Mouse (Mus musculus): ENCODE results near the gene Pdzd2. TPM values are rescaled to one million over a fixed set of nuclear protein-coding genes. Genes with fewer than 3 reads are reported as not detected.
A peak's percentile ranks its signal among the peaks of the same experiment; 100 is the strongest.

Pdzd2 gene
- polyA plus RNA-seq, 1 experiment from 2014 or later, result 18.7 TPM

GRCm38 (mm10) chr15:12592628-12593027, 147.1 kb downstream of the Pdzd2 start:
- H3K4me3 ChIP-seq, result no peak overlapping the region
- 46% methylated on average over 3 of the region's 3 CpGs for WGBS
- ATAC-seq (replicated peaks; ENCODE audit: insufficient number of reproducible peaks, insufficient read depth, low FRiP score, low read depth), result no peak

GRCm38 (mm10) chr15:12588661-12589060, 151.1 kb downstream of the Pdzd2 start:
- peaks cover 4% of the 10 kb centered on the region; the same call in 1 of the 2 replicates for H3K36me3 ChIP-seq
- H3K27ac ChIP-seq, result peak overlapping the region; percentile 55
- no peak overlapping the region for H3K9ac ChIP-seq
- peaks cover 10% of the 10 kb centered on the region for H3K4me1 ChIP-seq (replicated peaks)
- H3K4me3 ChIP-seq, result no peak overlapping the region
- H3K27me3 ChIP-seq, result no peaks in the 10 kb centered on the region
- ATAC-seq (replicated peaks; ENCODE audit: insufficient number of reproducible peaks, insufficient read depth, low FRiP score, low read depth), result no peak
- no peaks in the 10 kb centered on the region for H3K9me3 ChIP-seq (replicated peaks)
- H3K4me2 ChIP-seq, result no peak overlapping the region
- WGBS, result 56% methylated on average over 3 of the region's 3 CpGs

More at GRCm38 (mm10) chr15:12592628-12593027, 147.1 kb downstream of the Pdzd2 start:
- H3K4me1 ChIP-seq (replicated peaks), result peaks cover 10% of the 10 kb centered on the region
- H3K4me2 ChIP-seq, result no peak overlapping the region
- H3K27ac ChIP-seq, result no peak overlapping the region
- H3K27me3 ChIP-seq, result no peaks in the 10 kb centered on the region
- no peak overlapping the region for H3K9ac ChIP-seq
- H3K9me3 ChIP-seq (replicated peaks), result no peaks in the 10 kb centered on the region
- H3K36me3 ChIP-seq, result peaks cover 4% of the 10 kb centered on the region; the same call in 1 of the 2 replicates

GRCm38 (mm10) chr15:12586852-12587424, 152.8 kb downstream of the Pdzd2 start:
- ATAC-seq (replicated peaks; ENCODE audit: insufficient number of reproducible peaks, insufficient read depth, low FRiP score, low read depth), result no peak
- peaks cover 3% of the 10 kb centered on the region; the same call in 1 of the 2 replicates for H3K36me3 ChIP-seq
- 72% methylated on average over 4 of the region's 4 CpGs for WGBS

GRCm38 (mm10) chr15:12586154-12586553, 153.6 kb downstream of the Pdzd2 start:
- H3K27me3 ChIP-seq, result no peaks in the 10 kb centered on the region
- H3K4me2 ChIP-seq, result no peak overlapping the region
- no peak overlapping the region for H3K9ac ChIP-seq
- WGBS, result under 1% methylated on average over 5 of the region's 5 CpGs
- no peaks in the 10 kb centered on the region; the same call in 1 of the 2 replicates for H3K36me3 ChIP-seq
- H3K27ac ChIP-seq, result no peak overlapping the region
- H3K9me3 ChIP-seq (replicated peaks), result no peaks in the 10 kb centered on the region
- peaks cover 10% of the 10 kb centered on the region for H3K4me1 ChIP-seq (replicated peaks)
- ATAC-seq (replicated peaks; ENCODE audit: insufficient number of reproducible peaks, insufficient read depth, low FRiP score, low read depth), result peak; percentile 83
- H3K4me3 ChIP-seq, result no peak overlapping the region

More at GRCm38 (mm10) chr15:12586852-12587424, 152.8 kb downstream of the Pdzd2 start:
- no peak overlapping the region for H3K4me3 ChIP-seq
- H3K27ac ChIP-seq, result no peak overlapping the region
- no peak overlapping the region for H3K4me2 ChIP-seq
- H3K9me3 ChIP-seq (replicated peaks), result no peaks in the 10 kb centered on the region
- H3K9ac ChIP-seq, result no peak overlapping the region
- no peaks in the 10 kb centered on the region for H3K27me3 ChIP-seq
- H3K4me1 ChIP-seq (replicated peaks), result peaks cover 10% of the 10 kb centered on the region

GRCm38 (mm10) chr15:12583051-12583450, 156.7 kb downstream of the Pdzd2 start:
- WGBS, result 84% methylated on average over 3 of the region's 3 CpGs
- Histone ChIP-seq H3K4me2 (no peak overlapping the region), H3K27ac (no peak overlapping the region)

GRCm38 (mm10) chr15:12582471-12582870, 157.3 kb downstream of the Pdzd2 start:
- ATAC-seq (replicated peaks; ENCODE audit: insufficient number of reproducible peaks, insufficient read depth, low FRiP score, low read depth), result no peak
- Histone ChIP-seq H3K27me3 (no peaks in the 10 kb centered on the region), H3K9ac (no peak overlapping the region), H3K4me3 (no peak overlapping the region), H3K4me2 (no peak overlapping the region), H3K4me1 (replicated peaks) (peaks cover under 1% of the 10 kb centered on the region), H3K27ac (no peak overlapping the region), H3K9me3 (replicated peaks) (no peaks in the 10 kb centered on the region), H3K36me3 (no peaks in the 10 kb centered on the region)

More at GRCm38 (mm10) chr15:12583051-12583450, 156.7 kb downstream of the Pdzd2 start:
- H3K27me3 ChIP-seq, result no peaks in the 10 kb centered on the region
- ATAC-seq (replicated peaks; ENCODE audit: insufficient number of reproducible peaks, insufficient read depth, low FRiP score, low read depth), result no peak
- H3K4me1 ChIP-seq (replicated peaks), result no peaks in the 10 kb centered on the region
- H3K4me3 ChIP-seq, result no peak overlapping the region
- H3K36me3 ChIP-seq, result no peaks in the 10 kb centered on the region
- H3K9me3 ChIP-seq (replicated peaks), result no peaks in the 10 kb centered on the region
- H3K9ac ChIP-seq, result no peak overlapping the region

GRCm38 (mm10) chr15:12579196-12579595, 160.5 kb downstream of the Pdzd2 start:
- Histone ChIP-seq H3K4me2 (no peak overlapping the region), H3K27ac (no peak overlapping the region), H3K9me3 (replicated peaks) (no peaks in the 10 kb centered on the region), H3K4me1 (replicated peaks) (peaks cover 3% of the 10 kb centered on the region), H3K9ac (no peak overlapping the region), H3K4me3 (no peak overlapping the region), H3K36me3 (no peaks in the 10 kb centered on the region), H3K27me3 (no peaks in the 10 kb centered on the region)
- ATAC-seq (replicated peaks; ENCODE audit: insufficient number of reproducible peaks, insufficient read depth, low FRiP score, low read depth), result no peak; the same call in 1 of the 2 replicates
- WGBS, result 59% methylated on average over 6 of the region's 6 CpGs

- Histone ChIP-seq H3K36me3 (no peaks in the 10 kb centered on the region), H3K4me2 (no peak overlapping the region), H3K27ac (no peak overlapping the region), H3K9ac (no peak overlapping the region), H3K9me3 (replicated peaks) (no peaks in the 10 kb centered on the region), H3K27me3 (no peaks in the 10 kb centered on the region), H3K4me1 (replicated peaks) (peaks cover 3% of the 10 kb centered on the region), H3K4me3 (no peak overlapping the region)
- ATAC-seq (replicated peaks; ENCODE audit: insufficient number of reproducible peaks, insufficient read depth, low FRiP score, low read depth), result 0 out of 2 replicates have a peak, but pooled peaks have one; percentile 24
- 47% methylated on average over 5 of the region's 5 CpGs for WGBS
Measured at GRCm38 (mm10) chr15:12578276-12578675, 161.4 kb downstream of the Pdzd2 start.

- H3K36me3 ChIP-seq, result no peaks in the 10 kb centered on the region
- no peak for ATAC-seq (replicated peaks; ENCODE audit: insufficient number of reproducible peaks, insufficient read depth, low FRiP score, low read depth)
- H3K27me3 ChIP-seq, result no peaks in the 10 kb centered on the region
- peak overlapping the region; percentile 43; the same call in 1 of the 2 replicates for H3K27ac ChIP-seq
- peaks cover 3% of the 10 kb centered on the region for H3K4me1 ChIP-seq (replicated peaks)
- no peak overlapping the region for H3K4me2 ChIP-seq
- WGBS, result 64% methylated on average over 6 of the region's 6 CpGs
- no peak overlapping the region for H3K4me3 ChIP-seq
- no peak overlapping the region for H3K9ac ChIP-seq
- H3K9me3 ChIP-seq (replicated peaks), result no peaks in the 10 kb centered on the region
Measured at GRCm38 (mm10) chr15:12577715-12578114, 162.0 kb downstream of the Pdzd2 start.

- H3K4me2 ChIP-seq, result peak overlapping the region; percentile 36
- no peaks in the 10 kb centered on the region for H3K9me3 ChIP-seq (replicated peaks)
- 26% methylated on average over 11 of the region's 11 CpGs for WGBS
- H3K4me3 ChIP-seq, result no peak overlapping the region
- H3K4me1 ChIP-seq (replicated peaks), result peaks cover 3% of the 10 kb centered on the region
- ATAC-seq (replicated peaks; ENCODE audit: insufficient number of reproducible peaks, insufficient read depth, low FRiP score, low read depth), result 0 out of 2 replicates have a peak, but pooled peaks have one; percentile 36
- H3K27ac ChIP-seq, result peak overlapping the region; percentile 43; the same call in 1 of the 2 replicates
- no peaks in the 10 kb centered on the region for H3K27me3 ChIP-seq
- no peak overlapping the region for H3K9ac ChIP-seq
- H3K36me3 ChIP-seq, result no peaks in the 10 kb centered on the region
Measured at GRCm38 (mm10) chr15:12577054-12577696, 162.5 kb downstream of the Pdzd2 start.

- no peak for ATAC-seq (replicated peaks; ENCODE audit: insufficient number of reproducible peaks, insufficient read depth, low FRiP score, low read depth)
- no peak overlapping the region for H3K4me2 ChIP-seq
- H3K4me3 ChIP-seq, result no peak overlapping the region
- H3K9ac ChIP-seq, result no peak overlapping the region
- no peaks in the 10 kb centered on the region for H3K27me3 ChIP-seq
- 63% methylated on average over 3 of the region's 3 CpGs for WGBS
- H3K36me3 ChIP-seq, result no peaks in the 10 kb centered on the region
- no peak overlapping the region for H3K27ac ChIP-seq
- no peaks in the 10 kb centered on the region for H3K9me3 ChIP-seq (replicated peaks)
- H3K4me1 ChIP-seq (replicated peaks), result peaks cover 3% of the 10 kb centered on the region
Measured at GRCm38 (mm10) chr15:12573621-12574020, 166.1 kb downstream of the Pdzd2 start.

Measured in heart, embryonic 15.5 days (tissue).